Mouse (Mus musculus): ENCODE results near the gene Gstm5.

Gene Gstm5

GRCm38 (mm10) chr3:107932128-107932527, 36.5 kb downstream of the Gstm5 start:
- DNase-seq, result no peak

- DNase-seq, result no peak
These were observed 39.6 kb downstream of the Gstm5 start for GRCm38 (mm10) chr3:107935268-107935667.

- DNase-seq, result no peak
These were observed 40.3 kb downstream of the Gstm5 start for GRCm38 (mm10) chr3:107935888-107936287.

- DNase-seq, result peak; percentile 34
These were observed 43.8 kb downstream of the Gstm5 start for GRCm38 (mm10) chr3:107939403-107939802.

GRCm38 (mm10) chr3:107939830-107940229, 44.2 kb downstream of the Gstm5 start:
- no peak for DNase-seq

- DNase-seq, result no peak
These were observed 44.9 kb downstream of the Gstm5 start for GRCm38 (mm10) chr3:107940524-107940923.

- DNase-seq, result no peak
These were observed 45.6 kb downstream of the Gstm5 start for GRCm38 (mm10) chr3:107941261-107941660.

GRCm38 (mm10) chr3:107943239-107943990, 47.8 kb downstream of the Gstm5 start, which contains the start of gene Gstm6:
Gene Gstm6 (minus strand): TSS chr3:107943749.
- DNase-seq, result peak; percentile 45

- DNase-seq, result no peak
These were observed 50.1 kb downstream of the Gstm5 start for GRCm38 (mm10) chr3:107945729-107946128.

Data from right cerebral cortex, postnatal 4 days (tissue).